Mouse (Mus musculus) layer of hippocampus, postnatal 10 days (tissue): ENCODE results near the gene Uts2b. TPM values are rescaled to one million over a fixed set of nuclear protein-coding genes. Genes with fewer than 3 reads are reported as not detected.
"Not testable (repeated sequence)": the region's sequence is repeated elsewhere in the genome, so short reads cannot be mapped to it uniquely, and the experiment has no call there.

ENCODE experiments used
- DNase-seq, 2 experiments: peaks; one replicate each; pipeline ENCODE4 v3.0.0; 2021; ENCODE audit warnings: low spot score in 2 of 2
- total RNA-seq, 2 experiments: library from RNA; stranded (reverse); gene quantifications; 2 replicates each; pipeline ENCODE4 v1.2.3; 2021

Uts2b gene
- total RNA-seq, 2 experiments from 2014 or later: not detected

GRCm38 (mm10) chr16:27376556-27376955 lies 6.5 kb upstream of the Uts2b start:
- no peak for DNase-seq

GRCm38 (mm10) chr16:27375318-27375717 lies 5.3 kb upstream of the Uts2b start:
- no peak for DNase-seq

- no peak for DNase-seq
Observed at GRCm38 (mm10) chr16:27374139-27374538, 4.1 kb upstream of the Uts2b start.

GRCm38 (mm10) chr16:27370700-27371099 lies 661 bp upstream of the Uts2b start:
- no peak for DNase-seq

- no peak for DNase-seq
Observed at GRCm38 (mm10) chr16:27360059-27360458, 10.0 kb downstream of the Uts2b start.

GRCm38 (mm10) chr16:27354464-27354863 lies 15.6 kb downstream of the Uts2b start:
- no peak for DNase-seq

- DNase-seq: no peak
Observed at GRCm38 (mm10) chr16:27349878-27350532, 20.0 kb downstream of the Uts2b start.

- DNase-seq: no peak
Observed at GRCm38 (mm10) chr16:27349235-27349634, 20.8 kb downstream of the Uts2b start.

GRCm38 (mm10) chr16:27348359-27348758 lies 21.7 kb downstream of the Uts2b start:
- DNase-seq: no peak

- DNase-seq: no peak
Observed at GRCm38 (mm10) chr16:27347521-27347920, 22.5 kb downstream of the Uts2b start.

GRCm38 (mm10) chr16:27326463-27326862 lies 43.6 kb downstream of the Uts2b start:
- DNase-seq: no peak

- no peak for DNase-seq
Observed at GRCm38 (mm10) chr16:27322047-27322446, 48.0 kb downstream of the Uts2b start.

- no peak for DNase-seq
Observed at GRCm38 (mm10) chr16:27319099-27319498, 50.9 kb downstream of the Uts2b start.

GRCm38 (mm10) chr16:27307189-27307588 lies 62.9 kb downstream of the Uts2b start, which contains the start of gene Ostn:
Ostn (plus strand) TSS chr16:27307489.
- not testable (repeated sequence) for DNase-seq

Other genes with a start within 250 kb of the Uts2b start
- gene Ostn, start 62.8 kb downstream of the Uts2b start, total RNA-seq: under 1 TPM in 1 of 2 experiments, not detected in 1; 0.25 TPM
- gene Ccdc50, start 18.6 kb upstream of the Uts2b start, total RNA-seq: 10 to 100 TPM; 81.1 to 94.3 TPM